Mouse (Mus musculus) spleen, postnatal 14 days (tissue): ENCODE measurements around the gene Itpr1.

ENCODE experiments used
- DNase-seq, 2 experiments: peaks; one replicate each; pipeline ENCODE4 v3.0.0; 2021 to 2022; ENCODE audit warnings: low spot score in 2 of 2

Gene Itpr1

GRCm38 (mm10) chr6:108444435-108444834, 231.5 kb downstream of the Itpr1 start:
- DNase-seq: no peak

GRCm38 (mm10) chr6:108445006-108445405, 232.1 kb downstream of the Itpr1 start:
- DNase-seq: no peak

GRCm38 (mm10) chr6:108446766-108447165, 233.9 kb downstream of the Itpr1 start:
- DNase-seq: no peak

- no peak for DNase-seq
These were observed 234.4 kb downstream of the Itpr1 start for GRCm38 (mm10) chr6:108447179-108447845.

- no peak for DNase-seq
These were observed 235.3 kb downstream of the Itpr1 start for GRCm38 (mm10) chr6:108448016-108448735.

- DNase-seq: no peak
These were observed 236.0 kb downstream of the Itpr1 start for GRCm38 (mm10) chr6:108448864-108449263.

- DNase-seq: no peak
These were observed 238.6 kb downstream of the Itpr1 start for GRCm38 (mm10) chr6:108451536-108451935.

- no peak for DNase-seq
These were observed 240.7 kb downstream of the Itpr1 start for GRCm38 (mm10) chr6:108453618-108454017.

GRCm38 (mm10) chr6:108454061-108454891, 241.4 kb downstream of the Itpr1 start:
- DNase-seq: no peak

GRCm38 (mm10) chr6:108454979-108455836, 242.3 kb downstream of the Itpr1 start:
- no peak for DNase-seq

GRCm38 (mm10) chr6:108456231-108457062, 243.6 kb downstream of the Itpr1 start:
- DNase-seq: no peak

- no peak for DNase-seq
These were observed 244.1 kb downstream of the Itpr1 start for GRCm38 (mm10) chr6:108457063-108457405.

GRCm38 (mm10) chr6:108457516-108458181, 244.8 kb downstream of the Itpr1 start:
- no peak for DNase-seq

- no peak for DNase-seq
These were observed 245.3 kb downstream of the Itpr1 start for GRCm38 (mm10) chr6:108458182-108458571.

GRCm38 (mm10) chr6:108458826-108459225, 245.9 kb downstream of the Itpr1 start:
- no peak for DNase-seq

- DNase-seq: no peak
These were observed 251.5 kb downstream of the Itpr1 start for GRCm38 (mm10) chr6:108464308-108464979.

- no peak for DNase-seq
These were observed 252.3 kb downstream of the Itpr1 start for GRCm38 (mm10) chr6:108465159-108465558.

GRCm38 (mm10) chr6:108466061-108466531, 253.2 kb downstream of the Itpr1 start:
- no peak for DNase-seq

GRCm38 (mm10) chr6:108467597-108467996, 254.7 kb downstream of the Itpr1 start:
- DNase-seq: no peak
